Mouse (Mus musculus): ENCODE results near the gene Gm498. TPM values are rescaled to one million over a fixed set of nuclear protein-coding genes. Genes with fewer than 3 reads are reported as not detected.

Gene Gm498
- not detected for polyA plus RNA-seq (2012; fragmentation: generic; extraction: Trizol)
- long read RNA-seq, experiment 1 = 0 reads
- long read RNA-seq, experiment 2 = 0 reads

DNA sequence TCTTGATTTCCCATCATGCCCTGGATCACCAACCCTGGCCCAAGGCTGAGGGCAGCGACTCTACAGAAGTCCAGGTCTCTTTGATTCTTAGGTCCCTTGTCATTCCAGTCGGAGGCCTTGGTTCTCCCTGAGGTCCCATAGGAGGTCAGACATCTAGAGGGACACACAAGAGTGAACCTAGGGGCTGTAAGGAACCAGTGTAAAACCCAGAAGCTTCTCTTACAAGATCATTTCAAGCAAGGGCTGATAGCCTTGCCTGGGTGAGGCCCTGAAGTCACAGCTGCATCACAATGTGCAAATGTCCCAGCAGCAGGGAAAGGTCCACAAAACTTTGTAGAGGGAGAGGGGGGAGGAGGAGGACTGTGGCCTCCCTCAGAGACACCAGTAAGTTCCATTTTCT, at the start of gene Gm498:
Gm498 (plus strand) TSS at position 301 of the 400 bp plus-strand sequence.
- Histone ChIP-seq H3K4me3 (ENCODE audit: insufficient read depth, poor library complexity, severe bottlenecking) (no peak within 1 kb of the TSS), H3K36me3 (ENCODE audit: control insufficient read depth, insufficient read depth) (no peaks in the 10 kb centered on the region), H3K79me2 (ENCODE audit: control insufficient read depth, insufficient read depth) (no peaks in the 10 kb centered on the region), H3K79me3 (ENCODE audit: low read depth) (no peaks in the 10 kb centered on the region), H3ac (ENCODE audit: control insufficient read depth, insufficient read length, low read depth) (no peak within 1 kb of the TSS), H3K27me3 (ENCODE audit: control insufficient read depth, insufficient read depth, insufficient read length) (no peaks in the 10 kb centered on the region)
- no peak for TF ChIP-seq CTCF (IDR thresholded peaks at IDR 0.05; ENCODE audit: control insufficient read depth, insufficient read depth, insufficient read length)

DNA sequence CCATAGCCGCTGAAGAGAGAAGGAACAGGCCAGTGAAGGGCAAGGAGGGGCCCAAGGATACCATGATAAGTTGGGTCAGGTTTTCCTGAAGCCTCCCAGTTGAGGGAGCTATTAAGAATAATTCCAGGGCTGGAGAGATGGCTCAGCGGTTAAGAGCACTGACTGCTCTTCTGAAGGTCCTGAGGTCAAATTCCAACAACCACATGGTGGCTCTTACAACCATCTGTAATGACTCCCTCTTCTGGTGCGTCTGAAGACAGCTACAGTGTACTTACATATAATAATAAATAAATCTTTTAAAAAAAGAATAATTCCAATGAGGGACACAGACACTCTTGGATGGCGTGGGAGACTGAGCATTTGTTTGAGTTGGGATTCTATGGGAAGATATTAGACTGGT, 47.4 kb upstream of the Gm498 start:
- no peak overlapping the region for H3ac ChIP-seq (ENCODE audit: control insufficient read depth, insufficient read length, low read depth)
- H3K79me2 ChIP-seq (ENCODE audit: control insufficient read depth, insufficient read depth) = peaks cover 20% of the 10 kb centered on the region
- no peaks in the 10 kb centered on the region for H3K27me3 ChIP-seq (ENCODE audit: control insufficient read depth, insufficient read depth, insufficient read length)
- no peak for TF ChIP-seq MAX (IDR thresholded peaks at IDR 0.05)
- no peak for TF ChIP-seq MYOD1 (IDR thresholded peaks at IDR 0.05; ENCODE audit: control insufficient read depth, insufficient read length, low read depth)
- TF ChIP-seq MYOG (IDR thresholded peaks at IDR 0.05; ENCODE audit: control insufficient read depth, extremely low read depth, insufficient read length) = no peak
- TF ChIP-seq USF1 (IDR thresholded peaks at IDR 0.05; ENCODE audit: low read depth) = no peak
- no peak for TF ChIP-seq CTCF (IDR thresholded peaks at IDR 0.05; ENCODE audit: control insufficient read depth, insufficient read depth, insufficient read length)
- TF ChIP-seq CEBPB (IDR thresholded peaks at IDR 0.05; ENCODE audit: low read depth) = no peak
- H3K79me3 ChIP-seq (ENCODE audit: low read depth) = peaks cover 3% of the 10 kb centered on the region
- peaks cover 29% of the 10 kb centered on the region for H3K36me3 ChIP-seq (ENCODE audit: control insufficient read depth, insufficient read depth)
- H3K4me3 ChIP-seq (ENCODE audit: insufficient read depth, poor library complexity, severe bottlenecking) = no peak overlapping the region

DNA sequence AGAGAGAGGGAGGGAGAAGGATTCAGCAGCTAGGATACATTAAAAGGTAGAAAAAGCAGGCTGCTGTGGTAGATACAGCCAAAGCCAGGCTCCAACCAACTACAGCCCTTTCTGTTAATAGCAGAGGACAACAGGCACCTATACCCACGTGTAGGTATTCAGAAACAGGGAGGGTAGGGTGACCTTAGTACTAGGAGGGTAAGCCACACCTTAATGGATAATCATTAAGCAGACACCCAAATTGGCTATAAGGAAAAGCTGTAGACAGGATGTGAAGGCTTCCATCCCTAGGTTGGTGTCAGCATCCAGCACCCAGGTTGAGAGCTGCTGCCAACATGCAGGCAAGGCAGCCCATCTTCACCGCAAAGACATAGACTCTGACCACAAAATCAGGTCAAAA, 45.4 kb upstream of the Gm498 start:
- peaks cover 11% of the 10 kb centered on the region for H3K36me3 ChIP-seq (ENCODE audit: control insufficient read depth, insufficient read depth)
- no peak overlapping the region for H3ac ChIP-seq (ENCODE audit: control insufficient read depth, insufficient read length, low read depth)
- H3K4me3 ChIP-seq (ENCODE audit: insufficient read depth, poor library complexity, severe bottlenecking) = no peak overlapping the region
- TF ChIP-seq CEBPB (IDR thresholded peaks at IDR 0.05; ENCODE audit: low read depth) (no peak), MYOG (IDR thresholded peaks at IDR 0.05; ENCODE audit: control insufficient read depth, extremely low read depth, insufficient read length) (no peak), MYOD1 (IDR thresholded peaks at IDR 0.05; ENCODE audit: control insufficient read depth, insufficient read length, low read depth) (no peak), USF1 (IDR thresholded peaks at IDR 0.05; ENCODE audit: low read depth) (no peak)
- no peaks in the 10 kb centered on the region for H3K27me3 ChIP-seq (ENCODE audit: control insufficient read depth, insufficient read depth, insufficient read length)
- H3K79me2 ChIP-seq (ENCODE audit: control insufficient read depth, insufficient read depth) = peaks cover 20% of the 10 kb centered on the region
- peaks cover 3% of the 10 kb centered on the region for H3K79me3 ChIP-seq (ENCODE audit: low read depth)

DNA sequence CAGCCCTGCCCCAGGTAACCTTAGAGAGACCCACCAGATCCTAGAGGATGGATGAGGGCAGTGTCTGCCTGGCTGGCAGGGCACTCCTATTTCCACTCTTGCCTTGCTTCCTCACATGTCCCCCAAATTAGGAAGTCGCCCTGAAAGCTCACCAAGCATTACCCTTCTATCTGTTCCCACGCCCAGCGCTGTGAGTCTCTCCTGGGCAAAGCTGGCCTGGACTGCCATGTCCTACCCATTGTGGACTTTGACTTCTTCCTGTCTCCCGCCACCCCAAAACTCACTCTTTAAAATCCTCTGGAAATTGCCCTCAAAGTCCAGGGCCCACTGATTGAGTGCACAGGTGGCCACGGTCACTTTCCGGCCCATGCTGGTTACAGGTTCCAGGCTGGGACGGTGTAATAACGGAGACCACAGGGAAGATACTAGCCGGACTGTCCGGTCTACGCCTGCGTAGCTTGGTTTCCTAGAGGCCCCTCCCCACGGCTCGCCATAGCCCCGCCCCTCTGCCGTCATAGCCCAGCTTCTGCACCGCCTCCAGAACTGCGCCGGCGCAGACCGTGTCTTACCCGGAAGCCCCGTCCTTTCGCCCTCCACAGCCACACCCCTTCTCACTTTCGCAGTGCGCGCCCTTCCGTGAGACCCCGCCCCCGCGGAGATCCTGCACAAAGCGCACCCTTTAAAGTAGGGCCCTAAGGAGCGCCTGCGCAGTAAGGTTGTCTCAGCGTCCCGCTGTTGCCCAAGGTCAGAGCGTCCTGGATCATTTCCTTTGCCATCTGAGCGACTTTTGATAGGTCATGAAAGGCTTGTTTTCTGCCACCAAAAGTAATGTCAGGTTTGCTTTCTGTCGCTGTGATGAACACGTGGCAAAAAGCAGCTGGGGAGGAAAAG, 44.0 kb upstream of the Gm498 start, which contains the start of the genes Nadsyn1 and Dhcr7:
Nadsyn1 (minus strand) TSS at position 475 of the 891 bp plus-strand sequence.
Dhcr7 (plus strand) TSS at position 771 of the 891 bp plus-strand sequence.
- Histone ChIP-seq H3K79me2 (ENCODE audit: control insufficient read depth, insufficient read depth) (peaks cover 20% of the 10 kb centered on the region), H3K79me3 (ENCODE audit: low read depth) (peaks cover 3% of the 10 kb centered on the region), H3K27me3 (ENCODE audit: control insufficient read depth, insufficient read depth, insufficient read length) (no peaks in the 10 kb centered on the region)

DNA sequence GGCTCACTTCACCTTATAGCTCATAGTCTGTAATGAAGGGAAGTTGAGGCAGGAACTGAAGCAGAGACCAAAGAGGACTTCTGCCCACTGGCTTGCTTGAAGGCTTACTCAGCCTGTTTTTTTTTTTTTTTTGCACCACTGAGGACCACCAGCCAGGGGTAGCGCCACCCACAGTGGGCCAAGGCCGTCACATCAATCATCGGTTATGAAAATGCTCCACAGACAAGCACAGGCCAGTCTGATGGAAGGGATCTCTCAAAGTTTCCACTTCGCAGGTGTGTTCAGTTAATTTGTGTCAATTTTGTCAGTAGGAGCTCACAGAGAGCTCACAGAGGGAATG, 43.4 kb upstream of the Gm498 start:
- Histone ChIP-seq H3K36me3 (ENCODE audit: control insufficient read depth, insufficient read depth) (peaks cover 7% of the 10 kb centered on the region), H3K79me3 (ENCODE audit: low read depth) (peaks cover 3% of the 10 kb centered on the region), H3K79me2 (ENCODE audit: control insufficient read depth, insufficient read depth) (peaks cover 20% of the 10 kb centered on the region), H3ac (ENCODE audit: control insufficient read depth, insufficient read length, low read depth) (peak overlapping the region; percentile 38), H3K4me3 (ENCODE audit: insufficient read depth, poor library complexity, severe bottlenecking) (peak overlapping the region; percentile 11), H3K27me3 (ENCODE audit: control insufficient read depth, insufficient read depth, insufficient read length) (no peaks in the 10 kb centered on the region)
- no peak for TF ChIP-seq MYOG (IDR thresholded peaks at IDR 0.05; ENCODE audit: control insufficient read depth, extremely low read depth, insufficient read length)

More for the DNA sequence above, 44.0 kb upstream of the Gm498 start, which contains the start of the genes Nadsyn1 and Dhcr7:
- TF ChIP-seq FOSL1 (IDR thresholded peaks at IDR 0.05; ENCODE audit: insufficient read depth, low read length, poor library complexity, severe bottlenecking) (no peak), MYOG (IDR thresholded peaks at IDR 0.05; ENCODE audit: control insufficient read depth, extremely low read depth, insufficient read length) (no peak), MAX (IDR thresholded peaks at IDR 0.05) (peak; percentile 9), USF1 (IDR thresholded peaks at IDR 0.05; ENCODE audit: low read depth) (no peak), CTCF (IDR thresholded peaks at IDR 0.05; ENCODE audit: control insufficient read depth, insufficient read depth, insufficient read length) (no peak), MYOD1 (IDR thresholded peaks at IDR 0.05; ENCODE audit: control insufficient read depth, insufficient read length, low read depth) (no peak)
- H3K36me3 ChIP-seq (ENCODE audit: control insufficient read depth, insufficient read depth) = peaks cover 9% of the 10 kb centered on the region
- H3K4me3 ChIP-seq (ENCODE audit: insufficient read depth, poor library complexity, severe bottlenecking) = peak within 1 kb of the TSS; percentile 43
- H3ac ChIP-seq (ENCODE audit: control insufficient read depth, insufficient read length, low read depth) = peak within 1 kb of the TSS; percentile 50

DNA sequence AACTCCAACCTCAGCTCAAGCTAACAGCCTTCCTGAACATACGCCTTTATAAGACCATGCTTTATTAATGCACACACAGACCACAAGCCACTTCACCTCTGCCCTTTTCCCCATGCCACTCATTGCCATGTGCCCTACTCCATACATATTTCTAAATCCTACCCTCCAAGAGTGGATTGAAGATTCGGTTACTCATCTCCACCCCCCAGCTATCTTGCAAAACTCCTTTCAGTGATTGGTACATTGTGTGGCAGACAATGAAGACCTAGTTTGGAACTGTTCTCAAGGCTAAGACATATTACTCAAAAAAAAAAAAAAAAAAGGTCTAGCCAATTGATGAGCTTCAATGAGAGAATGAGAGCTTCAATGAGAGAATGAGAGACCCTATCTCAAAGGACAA, 39.7 kb upstream of the Gm498 start:
- no peaks in the 10 kb centered on the region for H3K36me3 ChIP-seq (ENCODE audit: control insufficient read depth, insufficient read depth)
- peaks cover 23% of the 10 kb centered on the region for H3K79me2 ChIP-seq (ENCODE audit: control insufficient read depth, insufficient read depth)
- no peaks in the 10 kb centered on the region for H3K27me3 ChIP-seq (ENCODE audit: control insufficient read depth, insufficient read depth, insufficient read length)
- TF ChIP-seq MYOG (IDR thresholded peaks at IDR 0.05; ENCODE audit: control insufficient read depth, extremely low read depth, insufficient read length) (no peak), USF1 (IDR thresholded peaks at IDR 0.05; ENCODE audit: low read depth) (no peak)
- no peak overlapping the region for H3ac ChIP-seq (ENCODE audit: control insufficient read depth, insufficient read length, low read depth)
- H3K79me3 ChIP-seq (ENCODE audit: low read depth) = peaks cover 4% of the 10 kb centered on the region
- H3K4me3 ChIP-seq (ENCODE audit: insufficient read depth, poor library complexity, severe bottlenecking) = no peak overlapping the region
